Mouse (Mus musculus) thymus, adult 2 months (tissue): ENCODE results near the gene Colgalt1.

ENCODE experiments used
- CTCF ChIP-seq: fragments of 200-500 bp; IDR thresholded peaks from 2 replicates; pipeline ENCODE4 v1.5.1; 2012; ENCODE audit warnings: mild to moderate bottlenecking, control low read depth, low read length, moderate library complexity, borderline replicate concordance; ENCODE audit not compliant: control insufficient read depth, poor library complexity, insufficient read depth; ENCODE audit errors: extremely low read depth
- POLR2A ChIP-seq: fragments of 200-500 bp; IDR thresholded peaks from 2 replicates; pipeline ENCODE4 v1.6.1; 2012; ENCODE audit warnings: mild to moderate bottlenecking, low read length, control low read depth, moderate library complexity; ENCODE audit not compliant: control insufficient read depth, poor library complexity, insufficient read depth; ENCODE audit errors: extremely low read depth

DNA sequence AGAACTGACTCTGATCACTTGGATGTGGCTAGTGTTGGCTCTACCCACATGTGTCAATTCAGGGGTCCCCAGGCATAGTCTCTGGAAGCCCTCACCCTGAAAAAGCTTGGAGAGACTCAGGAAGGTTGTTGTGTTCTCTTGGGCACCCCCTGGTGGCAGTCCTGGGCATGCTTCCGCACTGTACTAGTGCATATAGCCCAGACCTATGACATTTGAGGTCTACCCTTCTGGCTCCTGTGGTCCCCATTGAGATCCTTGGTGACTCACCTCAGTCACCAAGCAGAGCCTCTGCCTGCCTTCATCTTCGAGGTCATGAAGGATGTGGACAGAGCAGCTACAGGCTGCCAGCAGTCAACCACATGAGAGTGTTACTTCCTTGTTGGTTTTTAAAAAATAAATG is 23.9 kb upstream of the Colgalt1 start:
- TF ChIP-seq CTCF = no peak
- no peak for TF ChIP-seq POLR2A
